ENCODE assay signal across 22 mouse cellular contexts in the genomic region with DNA sequence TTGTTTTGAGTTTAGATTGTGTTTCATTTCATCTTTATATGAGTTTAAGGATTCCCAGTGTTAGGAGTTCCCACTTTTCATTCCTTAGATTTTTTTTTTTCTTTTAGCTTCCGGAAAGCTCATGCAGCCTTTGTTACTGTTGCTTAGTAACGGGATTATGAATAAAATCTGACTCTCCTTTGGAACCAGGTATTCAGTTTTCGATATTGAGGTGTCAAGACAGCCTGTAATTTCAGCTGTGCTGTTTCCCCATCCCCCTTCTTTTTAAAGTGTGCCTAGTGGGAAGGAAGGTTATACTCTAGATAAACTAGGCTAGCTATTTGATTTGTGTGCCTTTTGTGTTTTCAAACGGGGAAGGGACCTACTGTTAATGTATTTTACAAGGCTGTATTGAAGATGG. TPM values are rescaled to one million over a fixed set of nuclear protein-coding genes. Genes with fewer than 3 reads are reported as not detected.
A peak's percentile ranks its signal among the peaks of the same experiment; 100 is the strongest.
DNase-seq lines count a peak whose midpoint lies in the region; ATAC-seq and TF ChIP-seq lines count a peak whose summit lies in the region.
"Had no signal": no experiment of that assay in that cellular context is flagged by ENCODE, and none has a peak within 500 bp of the region (broad histone marks: within the 10 kb centered on the region; RNA-seq: fewer than 3 reads in every experiment).

No protein-coding gene starts in this region.

- intact Hi-C loops in left cerebral cortex, adult 2 months (cut with DNase I): no loop called here
- intact Hi-C loops in left cerebral cortex, postnatal 25 days (cut with DNase I): loop anchor here (1.0 kb wide), 1 partner anchor 42 kb away; a partner anchor contains a TSS

- no peak for TF ChIP-seq CTCF in left cerebral cortex, adult 2 months (IDR thresholded peaks at IDR 0.05)
- no peak for TF ChIP-seq CTCF in brain, embryonic 14.5 days (IDR thresholded peaks at IDR 0.05; ENCODE audit: borderline replicate concordance, extremely low read depth, insufficient read depth, insufficient read length)

- no peak overlapping the region for H3K4me2 ChIP-seq in embryonic facial prominence, embryonic 11.5 days (ENCODE audit: low read depth, low read length)
- H3K4me2 ChIP-seq in forebrain, embryonic 16.5 days (ENCODE audit: low read length): no peak overlapping the region
- H3K4me2 ChIP-seq: heart, embryonic 13.5 days; hindbrain, embryonic 15.5 days; liver, embryonic 12.5 days; neural tube, embryonic 13.5 days had no signal

- no peaks in the 10 kb centered on the region for H3K36me3 ChIP-seq in embryonic facial prominence, embryonic 11.5 days (replicated peaks; ENCODE audit: control insufficient read depth, insufficient read depth, low read depth, low read length)
- H3K36me3 ChIP-seq in forebrain, embryonic 16.5 days (ENCODE audit: control insufficient read depth, insufficient read depth): no peaks in the 10 kb centered on the region
- H3K36me3 ChIP-seq: heart, embryonic 13.5 days; hindbrain, embryonic 15.5 days; liver, embryonic 12.5 days; neural tube, embryonic 13.5 days had no signal

- no peaks in the 10 kb centered on the region for H3K27me3 ChIP-seq in embryonic facial prominence, embryonic 11.5 days (ENCODE audit: control insufficient read depth, insufficient read depth, low read length)
- no peaks in the 10 kb centered on the region for H3K27me3 ChIP-seq in forebrain, embryonic 16.5 days (replicated peaks; ENCODE audit: control insufficient read depth, insufficient read depth, low read length)
- H3K27me3 ChIP-seq: heart, embryonic 13.5 days; hindbrain, embryonic 15.5 days; limb, embryonic 13.5 days; liver, embryonic 12.5 days; neural tube, embryonic 13.5 days had no signal

- no peaks in the 10 kb centered on the region for H3K4me1 ChIP-seq in embryonic facial prominence, embryonic 11.5 days (ENCODE audit: control insufficient read depth, insufficient read depth, low read length)
- peaks cover 9% of the 10 kb centered on the region for H3K4me1 ChIP-seq in forebrain, embryonic 16.5 days (replicated peaks; ENCODE audit: control insufficient read depth, insufficient read depth, low read length)
- H3K4me1 ChIP-seq: liver, embryonic 12.5 days had no signal

- DNase-seq in left cerebral cortex, adult 2 months (ENCODE audit: extremely low spot score in 1 of 2, low spot score in 2 of 2): no peak
- DNase-seq in left cerebral cortex, postnatal 25 days (ENCODE audit: low spot score in 2 of 2): no peak
- DNase-seq in brain, embryonic 14.5 days (ENCODE audit: low read depth): peak; percentile 80
- peak; percentile 32 for DNase-seq in embryonic facial prominence, embryonic 11.5 days (ENCODE audit: low spot score)
- DNase-seq in urinary bladder, postnatal 25 days (ENCODE audit: low spot score): no peak
- DNase-seq in urinary bladder, postnatal 14 days (ENCODE audit: low spot score): no peak
- DNase-seq in adrenal gland, adult 18-20 months (ENCODE audit: low spot score in 2 of 2): no peak
- DNase-seq: adrenal gland, adult 8-10 months; B cell, adult 2 months; cerebellum, adult 11 months; cerebellum, postnatal 10 days; heart, postnatal 10 days; kidney, adult 2 months; kidney, postnatal 4 days; liver, postnatal 0 days; thymus, postnatal 4 days had no signal

- 50% methylated on average over 4 of the region's 4 CpGs for WGBS in embryonic facial prominence, embryonic 11.5 days
- 15% methylated on average over 4 of the region's 4 CpGs for WGBS in forebrain, embryonic 16.5 days

- H3K9me3 ChIP-seq in embryonic facial prominence, embryonic 11.5 days (replicated peaks; ENCODE audit: control insufficient read depth, low read length): no peaks in the 10 kb centered on the region
- no peaks in the 10 kb centered on the region for H3K9me3 ChIP-seq in forebrain, embryonic 16.5 days (ENCODE audit: control insufficient read depth, low read length)
- H3K9me3 ChIP-seq: heart, embryonic 13.5 days; hindbrain, embryonic 15.5 days; limb, embryonic 13.5 days; liver, embryonic 12.5 days; neural tube, embryonic 13.5 days had no signal

- no peak for TF ChIP-seq POLR2A in brain, embryonic 14.5 days (IDR thresholded peaks at IDR 0.05; ENCODE audit: borderline replicate concordance, extremely low read depth, insufficient read depth, insufficient read length, poor library complexity, severe bottlenecking)

- H3K4me3 ChIP-seq in left cerebral cortex, adult 2 months: no peak overlapping the region
- H3K4me3 ChIP-seq in embryonic facial prominence, embryonic 11.5 days (ENCODE audit: low read depth, low read length): no peak overlapping the region
- H3K4me3 ChIP-seq in forebrain, embryonic 16.5 days (replicated peaks; ENCODE audit: low read length): no peak overlapping the region
- H3K4me3 ChIP-seq: heart, embryonic 13.5 days; hindbrain, embryonic 15.5 days; limb, embryonic 13.5 days; liver, embryonic 12.5 days; neural tube, embryonic 13.5 days had no signal

- peak overlapping the region; percentile 64 for H3K27ac ChIP-seq in left cerebral cortex, adult 2 months
- no peak overlapping the region for H3K27ac ChIP-seq in embryonic facial prominence, embryonic 11.5 days (replicated peaks; ENCODE audit: low read depth, low read length)
- H3K27ac ChIP-seq in forebrain, embryonic 16.5 days (ENCODE audit: low read length): no peak overlapping the region
- H3K27ac ChIP-seq: heart, embryonic 13.5 days; liver, embryonic 12.5 days had no signal

- no peak overlapping the region for H3K9ac ChIP-seq in embryonic facial prominence, embryonic 11.5 days (replicated peaks; ENCODE audit: low read length)
- no peak overlapping the region for H3K9ac ChIP-seq in forebrain, embryonic 16.5 days (replicated peaks; ENCODE audit: low read depth, low read length)
- H3K9ac ChIP-seq: heart, embryonic 13.5 days; hindbrain, embryonic 15.5 days; limb, embryonic 13.5 days; liver, embryonic 12.5 days; liver, postnatal 0 days; neural tube, embryonic 13.5 days had no signal

- ATAC-seq in embryonic facial prominence, embryonic 11.5 days (replicated peaks; ENCODE audit: insufficient number of reproducible peaks, low FRiP score, low TSS enrichment, low read depth): no peak
- ATAC-seq in forebrain, embryonic 16.5 days: peak; percentile 83
- ATAC-seq: liver, embryonic 12.5 days; liver, postnatal 0 days had no signal

RNA-seq across cellular contexts. Expression of a gene that starts 42.1 kb away (rescaled TPM):
- 10 to 100 TPM; 50.7 to 54.7 TPM for total RNA-seq in left cerebral cortex, adult 2 months (2021)
- total RNA-seq in left cerebral cortex, postnatal 25 days (2021): 10 to 100 TPM; 45.8 to 57.9 TPM
- polyA plus RNA-seq in brain, embryonic 14.5 days (2012; rRNA removed): 20.3 and 20.5 TPM in 2 replicates
- polyA plus RNA-seq in embryonic facial prominence, embryonic 11.5 days (2014; fragmentation: Nextera tagmentation; extraction: Ambion mirVana): 13.9 and 18.0 TPM in 2 replicates
- polyA plus RNA-seq in forebrain, embryonic 16.5 days (2015; fragmentation: Nextera tagmentation; extraction: Ambion mirVana): 21.1 and 23.4 TPM in 2 replicates
- total RNA-seq in adrenal gland, adult 18-20 months (2021): 10 to 100 TPM; 19.7 to 26.3 TPM

Comparison
In these comparisons a context has a peak if more than half of its experiments do, and no peak if none do; other contexts are left out.
1. DNase-seq: peak in brain, embryonic 14.5 days (single experiment) and embryonic facial prominence, embryonic 11.5 days (single experiment); none in left cerebral cortex, adult 2 months (0 of 2), left cerebral cortex, postnatal 25 days (0 of 2), urinary bladder, postnatal 25 days (single experiment), urinary bladder, postnatal 14 days (single experiment) and adrenal gland, adult 18-20 months (0 of 2).